Mouse (Mus musculus): ENCODE data around the gene Igf1.

Gene Igf1

GRCm38 (mm10) chr10:87858013-87858806 is at the start of gene Igf1:
Gene Igf1 (plus strand): TSS chr10:87858265.
- no peak for DNase-seq (ENCODE audit: low spot score in 2 of 2)

- no peak for DNase-seq (ENCODE audit: low spot score in 2 of 2)
Measured at GRCm38 (mm10) chr10:87812157-87813072, 45.6 kb upstream of the Igf1 start.

- no peak for DNase-seq (ENCODE audit: low spot score in 2 of 2)
Measured at GRCm38 (mm10) chr10:87813073-87813590, 44.9 kb upstream of the Igf1 start.

- no peak for DNase-seq (ENCODE audit: low spot score in 2 of 2)
Measured at GRCm38 (mm10) chr10:87816861-87817260, 41.2 kb upstream of the Igf1 start.

GRCm38 (mm10) chr10:87817786-87818185 is 40.3 kb upstream of the Igf1 start:
- DNase-seq (ENCODE audit: low spot score in 2 of 2): no peak

GRCm38 (mm10) chr10:87821906-87822305 is 36.2 kb upstream of the Igf1 start:
- DNase-seq (ENCODE audit: low spot score in 2 of 2): no peak

- no peak for DNase-seq (ENCODE audit: low spot score in 2 of 2)
Measured at GRCm38 (mm10) chr10:87830012-87830411, 28.1 kb upstream of the Igf1 start.

GRCm38 (mm10) chr10:87830639-87831038 is 27.4 kb upstream of the Igf1 start:
- DNase-seq (ENCODE audit: low spot score in 2 of 2): no peak

- DNase-seq (ENCODE audit: low spot score in 2 of 2): no peak
Measured at GRCm38 (mm10) chr10:87832101-87832500, 26.0 kb upstream of the Igf1 start.

GRCm38 (mm10) chr10:87839454-87839853 is 18.6 kb upstream of the Igf1 start:
- DNase-seq (ENCODE audit: low spot score in 2 of 2): no peak

GRCm38 (mm10) chr10:87842501-87842900 is 15.6 kb upstream of the Igf1 start:
- no peak for DNase-seq (ENCODE audit: low spot score in 2 of 2)

GRCm38 (mm10) chr10:87844917-87845552 is 13.0 kb upstream of the Igf1 start:
- DNase-seq (ENCODE audit: low spot score in 2 of 2): no peak

GRCm38 (mm10) chr10:87847882-87848281 is 10.2 kb upstream of the Igf1 start:
- DNase-seq (ENCODE audit: low spot score in 2 of 2): no peak

GRCm38 (mm10) chr10:87848419-87848818 is 9.6 kb upstream of the Igf1 start:
- no peak for DNase-seq (ENCODE audit: low spot score in 2 of 2)

GRCm38 (mm10) chr10:87851492-87851891 is 6.6 kb upstream of the Igf1 start:
- DNase-seq (ENCODE audit: low spot score in 2 of 2): no peak

- peak; percentile 34 to 74 for DNase-seq (ENCODE audit: low spot score in 2 of 2)
Measured at GRCm38 (mm10) chr10:87854408-87854807, 3.7 kb upstream of the Igf1 start.

- DNase-seq (ENCODE audit: low spot score in 2 of 2): no peak
Measured at GRCm38 (mm10) chr10:87855423-87856122, 2.5 kb upstream of the Igf1 start.

GRCm38 (mm10) chr10:87857215-87857955 is 680 bp upstream of the Igf1 start:
- DNase-seq (ENCODE audit: low spot score in 2 of 2): no peak

- no peak for DNase-seq (ENCODE audit: low spot score in 2 of 2)
Measured at GRCm38 (mm10) chr10:87858939-87859338, 874 bp downstream of the Igf1 start.

GRCm38 (mm10) chr10:87859453-87859852 is 1.4 kb downstream of the Igf1 start:
- DNase-seq (ENCODE audit: low spot score in 2 of 2): no peak
